Mouse (Mus musculus) neural tube, embryonic 14.5 days (tissue): ENCODE measurements at regions not wholly inside any gene's neighbourhood (a gene's known extent, or its start where the extent isn't known, plus 50 kb on each side); places are given as distances from the start of the nearest gene placed in this dataset.
"Not testable (repeated sequence)": the region's sequence is repeated elsewhere in the genome, so short reads cannot be mapped to it uniquely, and the experiment has no call there.

Experiments
- ATAC-seq: fragments of 200-750 bp; cut with Nextera tagmentation; 2 replicates; pipeline ENCODE4 v1.8.0; 2017; ENCODE audit warnings: low read depth, mild to moderate bottlenecking, moderate TSS enrichment, moderate library complexity
- H3K27ac ChIP-seq: fragments of 300-500 bp; sonication (generic); 2 replicates; pipeline ENCODE4 v1.5.1; 2014; ENCODE audit warnings: low read depth, mild to moderate bottlenecking, control low read depth, low read length, moderate library complexity, mixed read lengths
- H3K27me3 ChIP-seq: fragments of 300-500 bp; sonication (generic); 2 replicates; pipeline ENCODE4 v1.6.1; 2014; ENCODE audit warnings: low read length; ENCODE audit not compliant: control insufficient read depth, insufficient read depth
- H3K36me3 ChIP-seq: fragments of 300-500 bp; sonication (generic); 2 replicates; pipeline ENCODE4 v1.6.1; 2014; ENCODE audit warnings: low read length, mixed read lengths; ENCODE audit not compliant: control insufficient read depth, insufficient read depth
- H3K4me1 ChIP-seq: fragments of 300-500 bp; sonication (generic); 2 replicates; pipeline ENCODE4 v1.6.1; 2014; ENCODE audit warnings: low read length; ENCODE audit not compliant: control insufficient read depth, insufficient read depth
- H3K4me2 ChIP-seq: fragments of 300-500 bp; sonication (generic); 2 replicates; pipeline ENCODE4 v1.6.1; 2014; ENCODE audit warnings: mild to moderate bottlenecking, low read depth, low read length, control low read depth
- H3K4me3 ChIP-seq: fragments of 300-500 bp; sonication (generic); 2 replicates; pipeline ENCODE4 v1.5.1; 2014; ENCODE audit warnings: low read depth, low read length, control low read depth, mixed read lengths
- H3K9ac ChIP-seq: fragments of 300-500 bp; sonication (generic); replicated peaks from 2 replicates; pipeline ENCODE4 v1.6.1; 2014; ENCODE audit warnings: low read depth, mild to moderate bottlenecking, control low read depth, low read length, mixed read lengths
- H3K9me3 ChIP-seq: fragments of 300-500 bp; sonication (generic); 2 replicates; pipeline ENCODE4 v1.6.1; 2016; ENCODE audit warnings: low read length; ENCODE audit not compliant: control insufficient read depth
- WGBS: fragments of 180-500 bp; shearing (Covaris S2); extraction: QIAGEN DNeasy Blood & Tissue Kit; methylation state at CpG from one replicate; pipeline ENCODE4 v1.1.7; 2014; 5-methylcytosine and 5-hydroxymethylcytosine counted together

GRCm38 (mm10) chr2:171985813-171986572, 57.3 kb downstream of the Cbln4 start:
- Histone ChIP-seq H3K27me3 (no peaks in the 10 kb centered on the region), H3K4me1 (no peaks in the 10 kb centered on the region), H3K9me3 (no peaks in the 10 kb centered on the region), H3K36me3 (no peaks in the 10 kb centered on the region), H3K27ac (no peak overlapping the region), H3K4me3 (no peak overlapping the region), H3K9ac (no peak overlapping the region), H3K4me2 (no peak overlapping the region)
- 14% methylated on average over 8 of the region's 8 CpGs for WGBS
- ATAC-seq: no peak

- no peak overlapping the region for H3K4me3 ChIP-seq
- WGBS: 56% methylated on average over 13 of the region's 13 CpGs
- no peaks in the 10 kb centered on the region; the same call in 1 of the 2 replicates for H3K4me1 ChIP-seq
- no peaks in the 10 kb centered on the region for H3K27me3 ChIP-seq
- ATAC-seq: no peak
- no peaks in the 10 kb centered on the region for H3K9me3 ChIP-seq
- no peak overlapping the region for H3K27ac ChIP-seq
- no peak overlapping the region for H3K4me2 ChIP-seq
- no peaks in the 10 kb centered on the region for H3K36me3 ChIP-seq
- no peak overlapping the region for H3K9ac ChIP-seq
These were observed 73.9 kb downstream of the Cbln4 start for GRCm38 (mm10) chr2:171969311-171969905.

DNA sequence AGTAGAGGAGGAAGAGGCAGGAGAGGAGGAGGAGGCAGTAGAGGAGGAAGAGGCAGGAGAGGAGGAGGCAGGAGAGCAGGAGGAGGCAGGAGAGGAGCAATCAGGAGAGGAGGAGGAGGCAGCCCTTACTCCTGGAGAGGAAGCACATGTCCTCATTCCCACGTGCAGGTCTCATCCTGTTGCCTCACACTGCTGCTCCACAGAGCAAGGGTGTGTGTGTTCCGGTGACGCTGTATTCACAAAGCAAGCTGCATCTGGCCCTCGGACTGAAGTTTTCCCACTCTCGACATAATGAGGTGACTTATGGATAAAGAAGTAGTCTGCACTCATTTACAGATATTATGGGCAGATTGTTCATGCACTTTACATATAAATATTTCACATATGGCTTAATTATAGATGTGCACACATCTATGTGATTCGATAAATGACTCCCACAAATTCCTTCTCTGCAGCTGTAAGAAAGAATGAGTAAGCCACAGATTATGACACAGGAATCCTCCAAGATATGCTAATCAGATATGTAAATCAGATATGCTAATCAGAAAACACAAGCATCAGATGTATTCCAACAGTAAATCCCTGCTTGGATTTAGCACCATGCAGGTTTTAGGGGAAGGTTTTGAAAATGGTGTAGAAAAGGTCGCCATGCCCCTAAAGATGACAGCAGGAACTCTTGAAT, 96.6 kb downstream of the Cbln4 start:
- 64% methylated on average over 7 of the region's 7 CpGs for WGBS
- no peak overlapping the region for H3K27ac ChIP-seq

GRCm38 (mm10) chr2:171942671-171943070, 100.6 kb downstream of the Cbln4 start:
- Histone ChIP-seq H3K4me1 (no peaks in the 10 kb centered on the region), H3K9ac (no peak overlapping the region), H3K36me3 (no peaks in the 10 kb centered on the region), H3K4me3 (no peak overlapping the region), H3K27me3 (no peaks in the 10 kb centered on the region), H3K9me3 (no peaks in the 10 kb centered on the region), H3K27ac (no peak overlapping the region), H3K4me2 (no peak overlapping the region)
- ATAC-seq: no peak
- 75% methylated on average over 9 of the region's 9 CpGs for WGBS

More for the DNA sequence above, 96.6 kb downstream of the Cbln4 start:
- no peaks in the 10 kb centered on the region for H3K36me3 ChIP-seq
- H3K9ac ChIP-seq: no peak overlapping the region
- no peaks in the 10 kb centered on the region for H3K27me3 ChIP-seq
- ATAC-seq: no peak
- no peak overlapping the region for H3K4me2 ChIP-seq
- no peak overlapping the region for H3K4me3 ChIP-seq
- H3K4me1 ChIP-seq: no peaks in the 10 kb centered on the region
- H3K9me3 ChIP-seq: no peaks in the 10 kb centered on the region

DNA sequence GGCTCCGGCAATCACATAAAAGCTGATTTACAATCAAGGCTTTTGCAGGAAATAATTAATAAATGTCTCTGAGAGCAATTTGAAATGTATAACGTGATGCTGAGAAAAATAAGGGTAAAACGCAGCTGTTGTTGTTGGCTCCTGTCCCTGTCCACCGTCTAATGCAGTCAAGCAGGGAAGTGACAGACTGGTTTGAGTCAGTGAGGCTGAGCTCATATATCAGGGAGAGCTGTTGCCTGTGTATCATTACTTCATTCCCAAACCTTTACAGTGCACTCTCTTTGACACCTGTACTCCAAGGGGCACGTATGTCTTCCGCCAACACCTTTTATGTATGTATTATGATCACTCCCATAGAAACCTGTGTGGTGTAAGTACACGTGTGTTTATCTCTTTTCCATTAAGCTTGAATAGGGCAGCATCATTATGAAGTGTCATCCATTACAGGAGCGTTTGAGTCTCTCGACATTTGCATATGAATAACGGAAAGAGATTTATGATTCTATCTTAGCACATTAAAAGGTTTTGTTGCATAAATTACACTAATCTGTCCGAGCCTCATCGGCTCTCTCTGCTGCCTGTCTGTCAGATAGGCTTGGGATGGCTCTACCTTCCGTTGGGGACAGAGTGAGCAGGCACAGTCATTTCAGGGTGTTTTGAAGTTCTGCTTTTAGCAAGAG, 107.5 kb downstream of the Cbln4 start:
- 22% methylated on average over 13 of the region's 13 CpGs for WGBS
- no peaks in the 10 kb centered on the region for H3K36me3 ChIP-seq
- no peaks in the 10 kb centered on the region for H3K27me3 ChIP-seq
- peak; percentile 65; the same call in 1 of the 2 replicates for ATAC-seq
- H3K4me2 ChIP-seq: no peak overlapping the region
- no peak overlapping the region for H3K4me3 ChIP-seq
- no peak overlapping the region for H3K9ac ChIP-seq
- H3K9me3 ChIP-seq: no peaks in the 10 kb centered on the region
- H3K4me1 ChIP-seq: no peaks in the 10 kb centered on the region
- no peak overlapping the region for H3K27ac ChIP-seq

DNA sequence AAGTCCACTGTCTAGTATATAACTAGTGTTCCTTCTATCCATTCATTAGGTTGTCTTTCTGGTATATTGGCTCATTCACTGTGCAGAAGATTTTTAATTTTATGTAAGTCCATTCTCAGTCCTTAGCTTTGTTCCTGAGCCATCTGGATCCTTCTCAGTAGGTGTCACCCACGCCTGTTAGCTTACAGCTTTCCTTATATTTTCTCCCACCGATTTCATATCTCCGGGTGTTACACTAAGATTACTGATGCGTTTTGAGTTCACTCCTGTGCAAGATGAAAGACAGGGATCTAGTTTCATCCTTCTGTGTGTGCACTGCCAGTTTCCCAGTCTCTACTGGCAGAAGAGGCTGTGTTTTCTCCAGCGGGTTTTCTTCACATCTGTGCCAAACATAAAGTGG, 122.3 kb downstream of the Cbln4 start:
- H3K36me3 ChIP-seq: no peaks in the 10 kb centered on the region
- H3K4me2 ChIP-seq: no peak overlapping the region
- 91% methylated on average over 5 of the region's 5 CpGs for WGBS
- no peak for ATAC-seq
- H3K27ac ChIP-seq: no peak overlapping the region
- H3K4me3 ChIP-seq: no peak overlapping the region
- no peaks in the 10 kb centered on the region for H3K4me1 ChIP-seq
- H3K27me3 ChIP-seq: no peaks in the 10 kb centered on the region
- no peak overlapping the region for H3K9ac ChIP-seq
- H3K9me3 ChIP-seq: no peaks in the 10 kb centered on the region

DNA sequence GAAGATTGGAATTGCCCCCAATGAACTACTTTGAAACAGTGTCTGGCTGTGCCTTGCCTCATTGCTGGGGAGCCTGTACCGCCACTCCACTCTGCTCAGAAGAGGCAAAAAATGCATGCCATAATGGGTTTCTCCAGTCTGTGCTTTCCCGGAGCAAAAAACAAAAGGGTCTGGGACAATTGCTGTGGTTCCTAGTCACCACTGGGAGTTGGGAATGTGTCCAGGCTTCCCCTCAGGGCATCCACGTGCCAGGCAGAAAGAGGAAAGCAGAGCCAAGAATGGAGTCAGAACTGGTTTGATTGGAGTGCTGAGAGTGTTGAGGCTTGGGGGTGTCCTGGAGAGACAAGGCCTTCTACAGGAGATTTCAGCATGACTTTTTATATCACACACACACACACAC, 156.0 kb downstream of the Cbln4 start:
- Histone ChIP-seq H3K4me1 (no peaks in the 10 kb centered on the region), H3K9me3 (no peaks in the 10 kb centered on the region), H3K4me3 (no peak overlapping the region), H3K4me2 (no peak overlapping the region), H3K36me3 (no peaks in the 10 kb centered on the region), H3K9ac (no peak overlapping the region), H3K27me3 (no peaks in the 10 kb centered on the region), H3K27ac (no peak overlapping the region)
- no peak for ATAC-seq
- WGBS: 58% methylated on average over 3 of the region's 3 CpGs

GRCm38 (mm10) chr2:171879238-171879960, 163.9 kb downstream of the Cbln4 start:
- ATAC-seq, H3K9me3 ChIP-seq, H3K27me3 ChIP-seq, H3K4me2 ChIP-seq, H3K4me1 ChIP-seq, H3K4me3 ChIP-seq, H3K36me3 ChIP-seq, H3K27ac ChIP-seq, H3K9ac ChIP-seq: not testable (repeated sequence)
- 69% methylated on average over 8 of the region's 8 CpGs for WGBS
